Mouse (Mus musculus): ENCODE measurements around the gene Chpf. TPM values are rescaled to one million over a fixed set of nuclear protein-coding genes. Genes with fewer than 3 reads are reported as not detected.

The Chpf gene
- polyA plus RNA-seq, 1 experiment, result 40.2 TPM

GRCm38 (mm10) chr1:75441471-75441996, 37.6 kb downstream of the Chpf start:
- H3K27me3 ChIP-seq (ENCODE audit: control insufficient read depth, insufficient read depth, low read length), result peaks cover 8% of the 10 kb centered on the region
- H3K4me1 ChIP-seq (ENCODE audit: control insufficient read depth, insufficient read depth, insufficient read length, low read length), result peaks cover 8% of the 10 kb centered on the region; the same call in 1 of the 2 replicates
- H3K27ac ChIP-seq (ENCODE audit: insufficient read depth, low read depth, low read length), result no peak overlapping the region
- no peak overlapping the region for H3K4me3 ChIP-seq (ENCODE audit: low read depth, low read length)
- TF ChIP-seq CTCF (IDR thresholded peaks at IDR 0.05; ENCODE audit: extremely low read depth, insufficient read length, insufficient replicate concordance, low read depth, low read length) (no peak), POLR2A (IDR thresholded peaks at IDR 0.05; ENCODE audit: low read depth, low read length) (no peak)
- peaks cover 23% of the 10 kb centered on the region for H3K36me3 ChIP-seq (ENCODE audit: control insufficient read depth, insufficient read depth, low read length)
- 94% methylated on average over 15 of the region's 15 CpGs for WGBS

GRCm38 (mm10) chr1:75440661-75441060, 38.4 kb downstream of the Chpf start:
- TF ChIP-seq CTCF (IDR thresholded peaks at IDR 0.05; ENCODE audit: extremely low read depth, insufficient read length, insufficient replicate concordance, low read depth, low read length), result no peak
- TF ChIP-seq POLR2A (IDR thresholded peaks at IDR 0.05; ENCODE audit: low read depth, low read length), result no peak
- WGBS, result 95% methylated on average over 7 of the region's 7 CpGs
- Histone ChIP-seq H3K4me3 (ENCODE audit: low read depth, low read length) (no peak overlapping the region), H3K36me3 (ENCODE audit: control insufficient read depth, insufficient read depth, low read length) (peaks cover 23% of the 10 kb centered on the region), H3K27ac (ENCODE audit: insufficient read depth, low read depth, low read length) (no peak overlapping the region), H3K4me1 (ENCODE audit: control insufficient read depth, insufficient read depth, insufficient read length, low read length) (peaks cover 8% of the 10 kb centered on the region; the same call in 1 of the 2 replicates), H3K27me3 (ENCODE audit: control insufficient read depth, insufficient read depth, low read length) (peaks cover under 1% of the 10 kb centered on the region; the same call in 1 of the 2 replicates)

DNA sequence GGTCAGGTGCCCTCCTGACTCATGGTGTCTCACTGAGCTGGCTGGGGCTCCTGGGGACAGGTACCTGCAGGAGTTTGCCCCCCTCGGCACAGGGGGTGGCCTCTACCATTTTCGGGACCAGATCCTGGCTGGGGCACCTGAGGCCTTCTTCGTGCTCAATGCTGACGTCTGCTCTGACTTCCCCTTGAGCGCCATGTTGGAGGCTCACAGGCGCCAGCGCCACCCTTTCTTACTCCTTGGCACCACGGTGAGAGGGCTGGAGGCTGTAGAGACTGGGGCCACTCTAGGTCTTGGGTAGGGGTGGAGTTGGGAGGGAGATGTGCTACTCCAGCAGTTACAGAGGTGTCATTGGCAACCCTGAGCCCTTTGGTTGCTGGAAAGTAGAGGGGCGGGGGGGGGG, 40.3 kb downstream of the Chpf start:
- 91% methylated on average over 9 of the region's 9 CpGs for WGBS
- Histone ChIP-seq H3K36me3 (ENCODE audit: control insufficient read depth, insufficient read depth, low read length) (peaks cover 23% of the 10 kb centered on the region), H3K4me1 (ENCODE audit: control insufficient read depth, insufficient read depth, insufficient read length, low read length) (peaks cover 10% of the 10 kb centered on the region; the same call in 1 of the 2 replicates), H3K4me3 (ENCODE audit: low read depth, low read length) (no peak overlapping the region), H3K27me3 (ENCODE audit: control insufficient read depth, insufficient read depth, low read length) (no peaks in the 10 kb centered on the region), H3K27ac (ENCODE audit: insufficient read depth, low read depth, low read length) (no peak overlapping the region)
- TF ChIP-seq CTCF (IDR thresholded peaks at IDR 0.05; ENCODE audit: extremely low read depth, insufficient read length, insufficient replicate concordance, low read depth, low read length), result no peak
- no peak for TF ChIP-seq POLR2A (IDR thresholded peaks at IDR 0.05; ENCODE audit: low read depth, low read length)

DNA sequence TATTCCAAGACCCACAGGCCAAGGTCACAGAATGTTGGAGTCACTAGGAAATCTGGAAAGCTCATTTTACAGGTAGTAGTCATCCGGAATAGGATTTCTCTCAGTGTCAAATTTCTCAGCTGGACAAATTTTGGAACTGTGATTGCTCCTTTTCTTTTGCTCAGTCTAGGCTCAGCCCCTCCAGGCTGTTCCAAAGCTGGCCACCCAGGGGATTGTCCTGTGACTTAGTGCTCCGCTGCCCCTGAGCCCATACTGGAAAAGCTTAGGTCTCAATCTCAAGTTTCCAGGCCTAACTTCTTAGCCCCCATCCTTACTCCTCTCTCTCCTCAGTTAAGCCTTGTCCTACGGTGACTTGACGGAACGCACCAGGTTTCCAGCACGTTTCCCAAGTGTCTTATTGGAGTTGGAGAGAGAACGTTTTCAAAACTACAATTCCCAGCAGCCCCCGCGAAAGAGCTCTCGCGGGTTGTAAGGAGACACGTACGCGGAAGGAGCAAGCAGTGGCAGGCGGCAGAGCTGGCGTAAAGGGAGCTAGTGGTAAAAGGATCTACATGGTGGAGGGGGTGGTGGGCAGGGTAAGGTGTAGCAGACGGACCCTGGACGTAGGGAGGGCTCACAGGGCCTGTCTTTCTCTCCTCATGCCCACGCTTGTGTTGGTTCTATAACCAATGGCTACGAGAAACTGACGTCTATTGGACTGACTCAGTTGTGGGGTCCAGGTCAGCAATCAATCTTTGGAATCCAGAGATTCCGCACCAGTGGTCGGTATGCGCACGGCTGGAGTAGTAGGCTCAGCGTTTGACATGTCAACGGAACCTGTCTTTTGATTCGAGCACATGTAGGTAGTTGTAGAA, 43.4 kb downstream of the Chpf start, which contains the start of gene Gmppa:
TSS of gene Gmppa (plus strand) at position 456 of the 854 bp plus-strand sequence.
- Histone ChIP-seq H3K4me3 (ENCODE audit: low read depth, low read length) (peak within 1 kb of the TSS; percentile 83), H3K4me1 (ENCODE audit: control insufficient read depth, insufficient read depth, insufficient read length, low read length) (peaks cover 10% of the 10 kb centered on the region; the same call in 1 of the 2 replicates), H3K27me3 (ENCODE audit: control insufficient read depth, insufficient read depth, low read length) (no peaks in the 10 kb centered on the region), H3K27ac (ENCODE audit: insufficient read depth, low read depth, low read length) (no peak within 1 kb of the TSS), H3K36me3 (ENCODE audit: control insufficient read depth, insufficient read depth, low read length) (peaks cover 8% of the 10 kb centered on the region; the same call in 1 of the 2 replicates)
- peak; percentile 12; the same call in 1 of the 2 replicates for TF ChIP-seq CTCF (IDR thresholded peaks at IDR 0.05; ENCODE audit: extremely low read depth, insufficient read length, insufficient replicate concordance, low read depth, low read length)
- peak; percentile 82; the same call in 1 of the 2 replicates for TF ChIP-seq POLR2A (IDR thresholded peaks at IDR 0.05; ENCODE audit: low read depth, low read length)
- 6% methylated on average over 28 of the region's 28 CpGs for WGBS

DNA sequence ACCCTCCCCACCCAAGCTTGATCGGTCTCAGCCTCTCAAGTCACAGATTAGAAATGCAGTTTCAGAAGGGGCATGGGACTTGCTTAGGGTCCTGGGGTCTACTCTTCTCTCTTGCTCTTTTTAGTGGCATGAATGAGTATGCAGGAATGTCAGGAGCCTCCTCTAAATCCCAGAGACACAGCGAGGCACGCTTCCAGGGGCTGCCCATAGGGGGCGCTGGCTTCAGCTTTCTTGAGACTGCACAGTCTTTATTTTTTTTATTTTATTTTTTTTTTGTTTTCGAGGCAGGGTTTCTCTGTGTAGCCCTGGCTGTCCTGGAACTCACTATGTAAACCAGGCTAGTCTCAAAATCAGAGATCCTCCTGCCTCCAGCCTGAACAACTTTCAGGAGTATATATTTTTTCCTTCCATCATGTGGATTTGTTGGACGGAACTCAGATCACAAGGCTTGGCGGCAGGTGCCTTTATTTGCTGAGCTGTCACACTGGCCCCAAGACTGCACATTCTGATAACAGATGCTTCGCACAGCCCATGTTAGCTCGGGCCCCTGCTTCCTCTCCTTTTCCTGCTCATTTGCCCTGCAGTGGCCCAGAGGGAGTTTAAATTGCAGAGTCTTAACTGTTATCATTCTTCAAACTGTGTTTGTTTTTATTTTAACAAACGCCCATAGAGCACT, 53.2 kb downstream of the Chpf start:
- Histone ChIP-seq H3K27ac (ENCODE audit: insufficient read depth, low read depth, low read length) (no peak overlapping the region), H3K27me3 (ENCODE audit: control insufficient read depth, insufficient read depth, low read length) (peaks cover 25% of the 10 kb centered on the region), H3K4me3 (ENCODE audit: low read depth, low read length) (no peak overlapping the region), H3K4me1 (ENCODE audit: control insufficient read depth, insufficient read depth, insufficient read length, low read length) (peaks cover 4% of the 10 kb centered on the region; the same call in 1 of the 2 replicates), H3K36me3 (ENCODE audit: control insufficient read depth, insufficient read depth, low read length) (no peaks in the 10 kb centered on the region)
- WGBS, result 16% methylated on average over 10 of the region's 10 CpGs
- TF ChIP-seq CTCF (IDR thresholded peaks at IDR 0.05; ENCODE audit: extremely low read depth, insufficient read length, insufficient replicate concordance, low read depth, low read length) (peak; percentile 75), POLR2A (IDR thresholded peaks at IDR 0.05; ENCODE audit: low read depth, low read length) (no peak)

Other genes starting within 250 kb of the Chpf start
- not detected in 2 replicates for gene A630095N17Rik, start 247.2 kb downstream of the Chpf start, polyA plus RNA-seq (2012; rRNA removed)
- gene Dnajb2, start 242.9 kb downstream of the Chpf start, polyA plus RNA-seq (2012; rRNA removed), result 13.3 and 21.3 TPM in 2 replicates
- 2.8 and 6.2 TPM in 2 replicates for gene Ptprn, start 214.8 kb downstream of the Chpf start, polyA plus RNA-seq (2012; rRNA removed)
- gene Resp18, start 200.9 kb downstream of the Chpf start, polyA plus RNA-seq (2012; rRNA removed), result 1.8 and 6.2 TPM in 2 replicates
- 157 and 865 TPM in 2 replicates for gene Dnpep, start 161.3 kb downstream of the Chpf start, polyA plus RNA-seq (2012; rRNA removed)
- 152 and 216 TPM in 2 replicates for gene Des, start 119.0 kb downstream of the Chpf start, polyA plus RNA-seq (2012; rRNA removed)
- gene Speg, start 104.0 kb downstream of the Chpf start, polyA plus RNA-seq (2012; rRNA removed), result 21.5 and 23.2 TPM in 2 replicates
- gene Gmppa, start 43.4 kb downstream of the Chpf start, polyA plus RNA-seq (2012; rRNA removed), result 121 and 187 TPM in 2 replicates
- 0.05 TPM in 1 of 2 replicates, not detected in the other for gene Asic4, start 28.9 kb downstream of the Chpf start, polyA plus RNA-seq (2012; rRNA removed)
- 2.7 and 3.6 TPM in 2 replicates for gene Tmem198, start 225 bp upstream of the Chpf start, polyA plus RNA-seq (2012; rRNA removed)
- 4.3 and 6.3 TPM in 2 replicates for gene Obsl1, start 27.1 kb upstream of the Chpf start, polyA plus RNA-seq (2012; rRNA removed)
- 4.2 and 6.5 TPM in 2 replicates for gene Inha, start 27.8 kb upstream of the Chpf start, polyA plus RNA-seq (2012; rRNA removed)
- gene Stk11ip, start 42.2 kb upstream of the Chpf start, polyA plus RNA-seq (2012; rRNA removed), result 13.1 and 20.5 TPM in 2 replicates
- 4.5 and 5.6 TPM in 2 replicates for gene Slc4a3, start 67.0 kb upstream of the Chpf start, polyA plus RNA-seq (2012; rRNA removed)